Mouse (Mus musculus): ENCODE results near the gene Lhfpl2. TPM values are rescaled to one million over a fixed set of nuclear protein-coding genes. Genes with fewer than 3 reads are reported as not detected.

The Lhfpl2 gene
- total RNA-seq, 2 experiments from 2014 or later: 30.3 to 30.4 TPM

DNA sequence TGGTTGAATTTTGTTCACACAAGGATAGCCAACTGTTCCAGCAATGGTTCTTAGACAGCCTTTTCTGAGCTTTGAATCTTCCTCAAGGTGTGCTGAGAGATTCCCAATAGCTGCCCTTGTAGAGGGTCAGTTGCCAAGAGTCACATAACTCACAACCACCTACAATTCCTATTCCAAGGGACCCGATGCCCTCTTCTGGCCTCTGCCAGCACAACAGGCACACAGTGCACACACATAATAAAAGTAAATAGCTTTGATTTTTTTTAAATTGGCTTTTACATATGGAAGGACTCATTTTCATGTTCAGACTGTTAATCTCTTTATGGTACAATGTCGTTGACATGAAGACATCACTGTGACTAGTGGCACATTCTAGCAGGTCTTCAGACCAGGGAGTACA, 155.1 kb downstream of the Lhfpl2 start:
- no peak for DNase-seq

DNA sequence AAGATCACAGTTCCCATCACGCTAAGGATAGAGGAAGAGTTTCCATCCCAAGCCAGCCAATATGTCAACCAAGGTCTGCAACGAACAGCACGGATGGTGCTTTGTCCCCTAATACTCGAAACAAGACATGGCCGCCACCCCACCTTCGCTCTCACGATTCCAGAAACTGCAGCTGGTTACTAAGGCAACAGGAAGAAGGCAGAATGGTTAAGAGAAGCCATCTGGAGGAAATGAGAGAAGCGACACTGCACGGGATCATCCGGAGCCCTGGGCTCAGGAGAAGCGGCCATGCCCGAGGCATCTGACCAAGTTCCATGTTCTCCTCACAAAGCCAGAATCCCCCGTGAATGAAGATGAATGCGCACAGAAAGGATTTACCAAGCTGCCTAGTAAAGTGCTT, 166.0 kb downstream of the Lhfpl2 start:
- DNase-seq: no peak

DNA sequence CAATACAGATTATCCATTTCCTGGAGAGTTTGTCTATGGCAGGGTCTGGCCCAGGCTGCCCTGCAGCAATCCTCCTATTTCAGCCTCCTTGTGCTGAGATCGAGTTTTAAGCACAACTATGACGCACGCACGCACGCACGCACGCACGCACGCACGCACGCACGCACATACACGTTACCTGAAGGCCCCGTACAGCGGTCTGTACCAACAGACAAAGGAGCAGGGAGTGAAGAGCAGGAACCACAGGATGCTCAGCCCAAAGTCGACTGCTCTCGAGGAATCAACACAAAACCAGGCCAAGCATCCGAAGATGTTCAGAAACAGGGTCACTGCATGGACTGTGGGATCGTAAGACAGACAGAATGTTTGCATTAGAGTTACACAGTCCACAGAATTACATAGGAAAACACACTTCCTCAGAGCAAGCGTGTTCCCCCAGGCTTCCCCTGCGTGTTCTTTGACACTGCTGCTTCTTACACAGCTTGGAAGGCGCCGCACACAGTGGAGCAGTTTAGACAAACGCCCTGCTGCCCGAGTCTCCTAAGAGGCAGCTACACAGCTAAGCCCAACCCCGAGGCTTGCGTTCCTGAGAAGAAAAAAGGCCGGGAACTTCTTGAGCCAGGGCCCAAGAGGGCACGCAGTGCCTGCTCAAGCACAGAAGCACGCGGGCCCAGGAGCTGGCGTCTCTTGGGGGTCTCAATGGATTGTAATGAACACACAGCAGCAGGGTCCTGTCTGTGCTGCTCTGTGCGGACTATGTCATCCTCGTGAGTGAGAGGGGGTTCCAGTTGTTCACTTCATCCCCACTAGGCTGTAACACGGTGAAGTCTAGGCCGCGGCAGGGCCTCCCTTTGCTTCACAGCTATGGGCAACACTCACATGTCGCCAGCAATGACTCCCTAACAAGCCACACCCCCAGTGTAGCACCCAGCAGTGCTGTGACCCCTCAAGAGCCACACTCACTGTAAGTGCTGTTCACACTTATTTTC, 167.4 kb downstream of the Lhfpl2 start:
- no peak for DNase-seq

DNA sequence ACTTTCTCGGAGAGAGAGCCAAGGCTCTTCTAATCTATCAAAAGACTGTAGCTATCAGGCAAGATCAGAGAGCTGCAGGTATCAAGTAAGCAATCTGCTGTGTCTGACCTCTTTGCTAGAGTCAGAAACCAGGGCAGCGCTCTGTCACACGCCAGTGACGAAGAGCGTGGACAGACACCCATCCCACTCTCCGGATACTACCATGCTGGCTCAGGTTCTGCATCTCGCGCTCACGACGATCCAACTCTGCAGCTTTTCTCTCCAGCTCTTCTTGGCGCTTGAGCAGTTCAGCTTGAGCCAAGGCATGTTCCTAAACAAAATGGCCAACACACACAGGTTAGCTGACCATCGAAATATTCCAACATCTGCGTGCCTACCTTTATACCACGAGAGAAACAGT, 174.3 kb downstream of the Lhfpl2 start:
- DNase-seq: no peak

DNA sequence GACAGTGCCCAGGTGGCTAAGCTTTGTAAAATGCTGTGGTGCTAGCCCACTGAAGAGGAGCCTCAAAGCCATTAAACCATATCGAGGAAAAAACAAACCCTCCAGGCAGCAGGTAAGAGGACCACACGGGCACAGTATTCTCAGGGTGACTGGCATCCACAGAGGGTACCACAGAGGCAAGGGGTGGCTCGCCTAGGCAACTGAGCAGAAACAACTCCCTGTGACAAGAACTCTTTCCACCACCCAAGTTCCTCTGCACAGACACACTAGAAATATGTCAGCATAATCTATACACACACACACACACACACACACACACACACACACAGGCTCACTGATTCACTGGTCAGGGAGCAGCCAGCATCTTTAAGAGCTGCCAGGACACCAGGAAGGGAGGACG, 181.9 kb downstream of the Lhfpl2 start:
- DNase-seq: no peak

DNA sequence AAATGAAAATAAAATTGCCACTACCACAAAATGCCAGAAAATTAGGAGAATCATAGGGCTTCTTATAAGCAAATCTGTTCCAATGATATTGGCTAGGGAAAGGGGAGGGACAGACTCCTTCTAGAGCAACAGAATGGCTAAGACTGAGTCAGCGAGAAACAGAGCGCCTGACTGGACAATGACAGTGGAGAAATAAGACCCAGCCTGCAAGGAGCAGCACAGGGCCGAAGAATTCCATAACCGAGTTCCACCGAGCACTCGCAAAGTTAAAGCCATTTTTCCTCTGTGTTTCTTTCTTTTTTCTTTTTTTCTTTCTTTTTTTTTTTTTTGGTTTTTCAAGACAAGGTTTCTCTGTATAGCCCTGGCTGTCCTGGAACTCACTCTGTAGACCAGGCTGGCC, 182.5 kb downstream of the Lhfpl2 start:
- no peak for DNase-seq

DNA sequence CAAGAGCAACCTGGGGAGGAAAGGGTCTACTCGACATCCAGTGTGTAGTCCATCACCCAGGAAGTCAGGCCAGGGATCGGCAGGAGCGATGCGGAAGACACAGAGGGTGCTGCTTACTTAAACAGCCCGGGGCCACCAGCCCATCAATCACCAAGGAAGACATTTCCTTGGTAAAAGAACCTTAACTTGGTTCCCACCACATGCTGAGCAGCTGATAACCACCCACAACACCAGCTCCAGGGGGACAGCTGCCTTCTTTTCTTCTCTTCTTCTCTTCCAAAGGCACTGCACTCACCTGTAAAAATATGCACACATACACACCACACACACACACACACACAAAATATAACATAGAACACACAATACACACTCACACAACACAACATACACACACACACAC, 183.3 kb downstream of the Lhfpl2 start:
- no peak for DNase-seq

DNA sequence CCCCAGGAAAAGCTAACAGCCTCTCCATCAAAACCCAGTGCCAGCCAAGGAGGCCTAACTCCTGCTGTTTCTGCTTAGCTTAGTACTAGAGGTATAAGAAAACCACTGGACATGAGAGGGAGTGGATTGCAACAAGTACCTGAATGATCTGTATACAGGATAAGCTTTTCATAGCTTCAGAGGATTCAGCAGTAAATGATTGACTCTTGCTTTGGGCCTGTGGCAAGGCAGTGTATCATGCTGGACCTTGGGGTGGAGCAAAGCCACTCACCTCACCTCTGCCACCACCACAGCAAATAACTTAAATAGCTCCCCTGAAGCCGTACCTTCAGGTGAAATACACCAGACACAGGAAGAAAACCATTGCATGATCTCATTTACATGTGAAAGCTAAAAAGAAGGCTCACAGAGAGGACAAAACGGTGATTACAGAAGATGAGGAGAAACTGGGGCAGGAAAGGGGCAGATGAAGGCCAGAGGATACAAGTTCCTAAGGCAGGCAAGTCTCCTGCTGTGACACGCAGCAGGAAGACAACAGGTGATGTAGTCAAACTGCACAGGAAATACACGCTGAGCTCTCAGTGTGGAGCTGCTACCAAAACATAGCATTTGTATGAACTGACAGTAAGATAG, 184.4 kb downstream of the Lhfpl2 start:
- DNase-seq: no peak

DNA sequence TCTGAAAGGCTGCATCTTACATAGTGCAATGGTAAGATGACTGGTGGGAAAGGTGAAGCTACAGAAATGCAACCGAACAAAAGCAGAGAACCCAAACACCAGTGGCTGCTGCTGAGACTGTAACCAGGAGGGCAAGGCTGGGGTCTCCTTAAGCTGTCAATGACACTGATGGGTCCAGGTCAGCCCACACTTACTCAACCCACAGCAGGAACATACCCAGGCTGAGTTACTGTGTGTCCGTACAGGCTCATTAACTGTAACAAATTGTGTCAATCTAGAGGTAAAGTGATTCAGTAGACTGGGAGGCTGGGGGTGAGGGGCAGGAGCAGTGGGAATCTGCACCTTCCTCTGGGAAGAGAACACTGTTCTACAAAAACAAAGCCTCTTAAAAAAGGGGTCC, 185.3 kb downstream of the Lhfpl2 start:
- no peak for DNase-seq

Other genes starting within 250 kb of the Lhfpl2 start
- gene Scamp1, start 228.1 kb downstream of the Lhfpl2 start, total RNA-seq (2021): 100 to 1,000 TPM; 170 to 173 TPM